Mouse (Mus musculus): ENCODE measurements around the gene Myo6. TPM values are rescaled to one million over a fixed set of nuclear protein-coding genes. Genes with fewer than 3 reads are reported as not detected.

The Myo6 gene
- total and polyA plus RNA-seq, 3 experiments = 1.2 to 1.6 TPM; not detected in 1

DNA sequence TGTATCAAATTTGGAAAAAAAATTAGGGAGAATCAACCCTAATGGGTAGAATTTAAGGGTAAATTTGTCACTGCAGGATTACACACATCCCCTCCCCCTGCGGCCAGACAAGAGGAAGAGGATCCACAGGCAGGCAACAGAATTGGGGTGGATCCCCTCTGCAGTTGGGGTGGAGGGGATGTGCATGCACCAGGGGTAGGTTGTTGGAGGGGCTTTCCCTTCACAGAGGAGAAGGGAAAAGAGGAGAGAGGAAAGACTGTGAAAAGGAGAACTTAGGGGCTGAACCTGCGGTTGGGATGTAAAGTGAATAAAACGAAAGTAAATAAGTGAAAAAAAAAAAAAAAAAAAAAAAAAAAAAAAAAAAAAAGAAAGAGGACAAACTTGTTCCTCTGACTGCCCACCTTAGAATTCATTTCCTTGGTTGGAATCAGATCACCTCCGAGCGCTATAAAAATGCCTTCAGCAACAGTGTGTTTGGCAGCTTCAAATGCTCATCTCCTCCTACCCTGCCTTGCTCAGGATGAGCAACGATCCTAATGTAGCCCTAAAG is 179.7 kb downstream of the Myo6 start:
- TF ChIP-seq ZNF384 (IDR thresholded peaks at IDR 0.05; ENCODE audit: low read depth, low read length) (0 out of 2 replicates have a peak, but pooled peaks have one; percentile 37), UBTF (IDR thresholded peaks at IDR 0.05; ENCODE audit: borderline replicate concordance, insufficient read depth, low read depth, low read length) (no peak)
- H3K27ac ChIP-seq (ENCODE audit: control insufficient read depth, low read depth, low read length) = no peak overlapping the region
- H3K27me3 ChIP-seq (ENCODE audit: control insufficient read depth in 1 of 2, insufficient read depth in 2 of 2, low read length in 2 of 2) = no peaks in the 10 kb centered on the region
- H3K9me3 ChIP-seq (replicated peaks; ENCODE audit: insufficient read depth, low read length) = no peaks in the 10 kb centered on the region
- no peak for DNase-seq (ENCODE audit: low read depth, low spot score)
- no peaks in the 10 kb centered on the region for H3K36me3 ChIP-seq (ENCODE audit: control insufficient read depth in 1 of 2, insufficient read depth in 2 of 2, low read length in 2 of 2)
- no peaks in the 10 kb centered on the region; a peak in 1 of 4 replicates for H3K4me1 ChIP-seq (ENCODE audit: control insufficient read depth in 1 of 2, insufficient read depth in 2 of 2, low read length in 2 of 2)
- peak overlapping the region in 1 of 2 experiments; percentile 45; a peak in 2 of 4 replicates for H3K4me3 ChIP-seq (ENCODE audit: control insufficient read depth in 1 of 2, insufficient read depth in 1 of 2, low read depth in 2 of 2, low read length in 2 of 2)
- H3K9ac ChIP-seq (ENCODE audit: control insufficient read depth, low read depth, low read length, poor library complexity, severe bottlenecking) = no peak overlapping the region
- H3K79me2 ChIP-seq (ENCODE audit: control insufficient read depth, insufficient read depth, low read length, poor library complexity) = no peaks in the 10 kb centered on the region

DNA sequence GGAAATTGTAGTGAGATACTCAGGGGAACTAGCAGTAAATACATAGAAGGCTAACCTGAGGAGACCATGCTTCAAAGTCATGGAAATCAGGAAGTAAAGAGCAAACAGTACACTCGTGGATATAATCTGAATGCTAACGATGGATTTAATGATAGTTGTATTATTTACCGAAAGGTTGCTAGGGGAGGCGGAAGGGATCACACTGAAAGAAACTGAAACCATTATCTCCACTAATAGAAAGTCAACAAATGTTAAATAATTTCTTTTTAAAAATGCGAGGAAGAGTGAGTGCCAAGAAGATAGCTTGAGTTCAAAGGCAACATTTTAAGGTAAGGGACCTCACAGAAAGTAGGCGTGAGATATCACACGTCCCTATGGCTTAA is 186.5 kb downstream of the Myo6 start:
- H3K9me3 ChIP-seq (replicated peaks; ENCODE audit: insufficient read depth, low read length) = no peaks in the 10 kb centered on the region
- H3K4me1 ChIP-seq (ENCODE audit: control insufficient read depth in 1 of 2, insufficient read depth in 2 of 2, low read length in 2 of 2) = no peaks in the 10 kb centered on the region
- no peak overlapping the region for H3K4me3 ChIP-seq (ENCODE audit: control insufficient read depth in 1 of 2, insufficient read depth in 1 of 2, low read depth in 2 of 2, low read length in 2 of 2)
- H3K79me2 ChIP-seq (ENCODE audit: control insufficient read depth, insufficient read depth, low read length, poor library complexity) = no peaks in the 10 kb centered on the region
- H3K27ac ChIP-seq (ENCODE audit: control insufficient read depth, low read depth, low read length) = no peak overlapping the region
- H3K9ac ChIP-seq (ENCODE audit: control insufficient read depth, low read depth, low read length, poor library complexity, severe bottlenecking) = no peak overlapping the region
- H3K36me3 ChIP-seq (ENCODE audit: control insufficient read depth in 1 of 2, insufficient read depth in 2 of 2, low read length in 2 of 2) = no peaks in the 10 kb centered on the region
- H3K27me3 ChIP-seq (ENCODE audit: control insufficient read depth in 1 of 2, insufficient read depth in 2 of 2, low read length in 2 of 2) = no peaks in the 10 kb centered on the region; a peak in 1 of 4 replicates
- no peak for DNase-seq (ENCODE audit: low read depth, low spot score)
- TF ChIP-seq ETS1 (IDR thresholded peaks at IDR 0.05; ENCODE audit: low read depth, low read length) = no peak
- TF ChIP-seq ZNF384 (IDR thresholded peaks at IDR 0.05; ENCODE audit: low read depth, low read length) = no peak
- TF ChIP-seq MYB (IDR thresholded peaks at IDR 0.05; ENCODE audit: low read depth, low read length) = no peak
- TF ChIP-seq POLR2AphosphoS5 (IDR thresholded peaks at IDR 0.05; ENCODE audit: borderline replicate concordance, low read depth, low read length) = no peak
- TF ChIP-seq MYC (IDR thresholded peaks at IDR 0.05; ENCODE audit: low read depth, low read length) = no peak
- TF ChIP-seq ZC3H11A (IDR thresholded peaks at IDR 0.05; ENCODE audit: low read depth, low read length) = no peak
- TF ChIP-seq NELFE (IDR thresholded peaks at IDR 0.05; ENCODE audit: low read depth, low read length) = no peak
- TF ChIP-seq ZMIZ1 (IDR thresholded peaks at IDR 0.05; ENCODE audit: low read depth, low read length) = no peak
- TF ChIP-seq GABPA (IDR thresholded peaks at IDR 0.05; ENCODE audit: low read depth, low read length) = no peak
- TF ChIP-seq UBTF (IDR thresholded peaks at IDR 0.05; ENCODE audit: borderline replicate concordance, insufficient read depth, low read depth, low read length) = no peak
- no peak for TF ChIP-seq SMC3 (IDR thresholded peaks at IDR 0.05; ENCODE audit: low read depth, low read length)
- TF ChIP-seq USF1 (IDR thresholded peaks at IDR 0.05; ENCODE audit: low read depth, low read length) = no peak
- TF ChIP-seq MEF2A (IDR thresholded peaks at IDR 0.05; ENCODE audit: extremely low read depth, insufficient replicate concordance, low read depth, low read length, poor library complexity, severe bottlenecking) = no peak
- TF ChIP-seq POLR2AphosphoS2 (IDR thresholded peaks at IDR 0.05; ENCODE audit: low read length) = no peak
- no peak for TF ChIP-seq MAFK (IDR thresholded peaks at IDR 0.05; ENCODE audit: borderline replicate concordance, low read depth, low read length)
- TF ChIP-seq CHD1 (IDR thresholded peaks at IDR 0.05; ENCODE audit: low read depth, low read length) = no peak
- TF ChIP-seq TAL1 (IDR thresholded peaks at IDR 0.05; ENCODE audit: low read length) = no peak

All from MEL (cell line).